Mouse (Mus musculus) heart, adult 11 months (tissue): Measurements from ENCODE around the gene Lsm2.
"Not testable (repeated sequence)": the region's sequence is repeated elsewhere in the genome, so short reads cannot be mapped to it uniquely, and the experiment has no call there.

Experiments
- DNase-seq: peaks from one replicate; pipeline ENCODE4 v3.0.0; 2022

The Lsm2 gene

DNA sequence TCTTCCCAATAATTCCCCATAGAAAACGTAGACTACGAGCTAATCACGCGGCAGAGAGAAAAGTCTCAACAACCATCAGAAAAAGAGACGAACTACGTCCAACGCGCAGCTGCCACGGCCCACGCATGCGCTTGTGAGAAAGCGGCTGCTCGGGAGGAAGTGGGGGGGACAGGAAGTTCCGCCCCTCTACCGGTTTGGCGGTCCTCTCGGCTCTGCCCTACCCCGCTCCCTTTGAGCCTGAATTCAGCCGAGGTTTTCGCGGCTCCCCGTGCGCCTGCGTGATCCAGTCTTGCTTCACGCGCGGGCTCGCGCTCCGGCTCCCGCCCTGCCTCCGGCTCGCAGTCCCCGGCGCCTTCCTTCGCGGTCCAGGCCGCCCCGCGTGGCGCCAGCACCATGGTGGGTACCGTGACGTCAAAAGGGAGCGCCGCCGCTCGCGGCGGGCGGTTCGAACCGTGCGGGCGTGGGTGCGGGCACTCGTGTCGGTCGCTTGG is at the start of gene Lsm2:
Lsm2 (plus strand) TSS at position 173 of the 491 bp plus-strand sequence.
- DNase-seq = peak; percentile 99

- no peak for DNase-seq
Measured at GRCm38 (mm10) chr17:34932287-34932686, 49.4 kb upstream of the Lsm2 start.

- no peak for DNase-seq
Measured at GRCm38 (mm10) chr17:34934031-34934430, 47.6 kb upstream of the Lsm2 start.

DNA sequence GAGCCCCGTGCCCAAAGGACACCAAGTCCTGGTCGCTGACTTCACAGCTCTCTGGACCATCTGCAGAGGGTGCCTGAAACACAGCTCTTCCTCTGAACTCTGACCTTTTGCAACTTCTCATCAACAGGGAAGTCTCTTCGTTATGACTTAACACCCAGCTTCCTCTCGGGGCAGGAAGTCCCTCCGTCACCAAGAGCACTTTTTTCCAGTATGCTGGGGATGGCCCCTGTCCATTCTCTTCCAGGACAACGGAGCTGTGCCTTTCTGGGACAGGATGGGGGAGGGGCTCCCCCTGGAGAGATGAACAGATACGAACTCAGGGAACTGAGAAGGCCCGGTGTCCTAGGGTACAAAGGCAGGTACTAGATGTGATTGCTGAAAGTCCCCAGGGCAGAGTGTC is 46.8 kb upstream of the Lsm2 start:
- DNase-seq = peak; percentile 96

- no peak for DNase-seq
Measured at GRCm38 (mm10) chr17:34937960-34938505, 43.6 kb upstream of the Lsm2 start.

- DNase-seq = peak; percentile 96
Measured at GRCm38 (mm10) chr17:34941344-34942041, 40.2 kb upstream of the Lsm2 start.

DNA sequence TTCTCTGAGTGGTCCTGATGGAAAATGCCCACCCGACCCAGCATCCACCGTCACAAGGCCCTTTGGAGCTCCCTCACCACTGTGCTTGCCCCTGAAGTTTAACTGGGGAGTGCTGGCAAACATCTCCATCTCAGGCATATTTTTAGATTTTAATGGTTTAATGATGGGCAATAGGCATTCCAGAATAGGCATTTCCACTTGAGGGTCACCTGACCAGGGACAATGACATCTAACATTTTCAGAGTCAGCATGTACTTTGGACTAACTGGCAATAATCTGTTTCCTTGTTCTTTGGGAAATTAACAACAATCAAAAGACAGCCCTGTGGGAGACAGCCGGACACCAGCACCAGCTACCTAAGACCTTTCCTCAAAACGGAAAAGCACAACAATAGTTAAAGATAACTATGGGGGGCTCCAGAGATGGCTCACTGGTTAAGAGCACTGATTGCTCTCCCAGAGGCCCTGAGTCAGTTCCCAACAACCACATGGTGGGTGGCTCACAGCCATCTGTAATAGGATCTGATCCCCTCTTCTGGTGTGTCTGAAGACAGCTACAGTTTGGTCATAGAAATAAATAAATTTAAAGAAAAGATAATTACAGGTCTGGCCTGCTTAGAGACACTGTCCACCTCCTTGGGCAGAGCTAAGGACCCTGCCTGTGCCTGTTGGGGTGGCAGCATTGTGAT is 38.4 kb upstream of the Lsm2 start:
- DNase-seq = no peak

DNA sequence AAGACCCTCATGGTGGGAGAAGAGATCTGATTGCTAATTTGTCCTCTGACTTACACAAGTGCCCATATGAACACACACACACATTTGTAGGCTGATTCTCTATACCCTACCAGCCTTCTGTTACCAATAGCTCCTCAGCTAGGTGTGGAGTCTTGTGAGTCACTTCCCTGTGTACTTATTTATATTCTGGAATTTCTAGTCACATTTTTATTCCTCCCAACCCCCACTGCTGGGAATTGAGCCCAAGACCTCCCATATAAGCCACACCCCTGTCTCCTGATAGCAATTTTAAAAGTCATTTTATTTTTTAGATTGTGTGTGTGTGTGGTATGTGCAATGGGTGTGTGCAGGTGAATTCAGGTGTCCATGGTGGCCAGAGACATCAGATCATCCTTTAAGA is 37.3 kb upstream of the Lsm2 start:
- DNase-seq = no peak

DNA sequence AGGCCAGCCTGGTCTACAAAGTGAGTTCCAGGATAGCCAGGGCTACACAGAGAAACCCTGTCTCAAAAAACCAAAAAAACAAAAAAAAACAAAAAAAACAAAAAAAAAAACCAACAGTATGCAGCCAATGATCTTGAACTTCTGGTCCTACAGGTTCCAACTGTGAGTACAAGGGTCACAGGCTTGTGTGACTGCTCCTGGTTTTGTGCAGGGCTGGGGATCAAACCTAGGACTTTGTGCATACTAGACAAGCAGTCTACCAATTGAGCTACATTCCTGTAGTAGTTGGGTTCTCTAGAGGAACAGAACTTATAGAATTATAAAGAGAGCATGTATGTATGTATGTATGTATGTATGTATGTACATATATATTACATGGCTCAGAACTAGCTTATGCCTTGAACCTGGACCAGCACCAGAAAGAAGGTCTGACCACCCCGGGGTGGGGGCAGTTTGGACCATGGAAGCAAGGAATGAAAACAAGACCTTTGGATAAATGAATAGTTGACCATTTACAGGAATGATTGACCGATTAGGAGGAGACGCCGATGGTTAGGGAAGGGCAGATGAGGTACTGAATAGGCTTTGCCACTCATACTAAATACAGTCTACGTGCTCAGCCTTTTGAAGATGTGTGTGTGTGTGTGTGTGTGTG is 35.0 kb upstream of the Lsm2 start:
- no peak for DNase-seq

DNA sequence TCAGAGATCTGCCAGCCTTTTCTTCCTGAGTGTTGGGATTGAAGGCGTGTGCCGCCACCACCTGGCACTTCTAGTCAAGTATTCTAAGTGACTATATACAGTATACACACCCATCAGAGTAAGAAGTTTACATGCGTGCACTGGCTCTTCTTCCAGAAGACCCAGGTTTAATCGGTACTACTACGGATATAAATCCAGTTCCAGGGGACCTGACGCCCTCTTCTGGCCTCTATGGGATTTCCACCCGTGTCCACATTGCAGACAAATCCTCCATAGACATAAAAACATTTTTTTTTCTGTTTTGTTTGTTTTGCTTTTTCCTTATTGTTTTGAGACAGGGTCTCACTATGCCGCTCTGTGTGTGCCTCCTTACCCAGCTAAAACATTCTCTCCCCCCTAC is 34.1 kb upstream of the Lsm2 start:
- no peak for DNase-seq

DNA sequence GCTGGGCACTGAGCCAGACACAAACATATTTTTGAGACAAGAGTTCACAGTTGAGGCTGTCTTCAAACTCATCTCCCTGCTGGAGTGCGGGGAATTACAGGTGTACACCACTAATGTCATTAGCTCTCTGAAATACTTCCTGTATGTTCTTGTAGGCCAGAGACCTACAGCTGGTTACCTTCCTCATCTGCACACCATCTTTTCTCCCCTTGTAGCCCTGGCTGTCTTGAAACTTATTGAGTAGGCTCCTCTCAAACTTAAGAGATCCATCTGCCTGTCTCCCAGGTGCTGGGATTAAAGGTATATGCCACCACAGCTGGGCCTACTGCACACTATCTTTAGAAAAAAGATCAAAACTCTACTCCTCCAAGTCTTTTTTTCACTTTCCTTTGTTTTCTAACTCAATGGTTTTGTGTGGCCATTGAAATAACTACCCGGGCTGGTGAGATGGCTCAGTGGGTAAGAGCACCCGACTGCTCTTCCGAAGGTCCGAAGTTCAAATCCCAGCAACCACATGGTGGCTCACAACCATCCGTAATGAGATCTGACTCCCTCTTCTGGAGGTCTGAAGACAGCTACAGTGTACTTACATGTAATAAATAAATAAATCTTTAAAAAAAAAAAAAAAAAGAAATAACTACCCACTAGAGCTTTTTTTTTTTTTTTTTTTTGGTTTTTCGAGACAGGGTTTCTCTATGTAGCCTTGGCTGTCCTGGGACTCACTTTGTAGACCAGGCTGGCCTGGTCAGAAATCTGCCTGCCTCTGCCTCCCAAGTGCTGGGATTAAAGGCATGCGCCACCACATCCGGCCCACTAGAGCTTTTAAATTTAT is 32.7 kb upstream of the Lsm2 start:
- not testable (repeated sequence) for DNase-seq

DNA sequence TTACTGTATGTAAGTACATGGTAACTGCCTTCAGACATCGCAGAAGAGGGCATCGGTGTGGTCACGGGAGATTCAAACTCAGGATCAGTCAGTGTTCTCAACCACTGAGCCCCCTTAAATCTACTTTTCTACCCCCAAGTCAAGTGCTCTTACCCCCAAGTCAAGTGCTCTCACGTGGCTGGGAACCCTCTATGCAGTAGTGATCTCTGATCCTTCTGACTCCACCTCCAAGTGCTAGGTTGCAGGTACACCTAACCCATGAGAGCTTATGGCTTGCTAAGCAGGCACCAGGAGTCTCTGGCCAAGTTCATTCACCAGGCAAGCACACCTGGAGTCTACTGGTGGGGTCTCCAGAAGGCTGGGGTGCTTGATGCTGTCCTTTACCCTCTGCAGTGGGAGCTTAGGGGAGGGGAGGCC is 32.1 kb upstream of the Lsm2 start:
- DNase-seq = no peak

DNA sequence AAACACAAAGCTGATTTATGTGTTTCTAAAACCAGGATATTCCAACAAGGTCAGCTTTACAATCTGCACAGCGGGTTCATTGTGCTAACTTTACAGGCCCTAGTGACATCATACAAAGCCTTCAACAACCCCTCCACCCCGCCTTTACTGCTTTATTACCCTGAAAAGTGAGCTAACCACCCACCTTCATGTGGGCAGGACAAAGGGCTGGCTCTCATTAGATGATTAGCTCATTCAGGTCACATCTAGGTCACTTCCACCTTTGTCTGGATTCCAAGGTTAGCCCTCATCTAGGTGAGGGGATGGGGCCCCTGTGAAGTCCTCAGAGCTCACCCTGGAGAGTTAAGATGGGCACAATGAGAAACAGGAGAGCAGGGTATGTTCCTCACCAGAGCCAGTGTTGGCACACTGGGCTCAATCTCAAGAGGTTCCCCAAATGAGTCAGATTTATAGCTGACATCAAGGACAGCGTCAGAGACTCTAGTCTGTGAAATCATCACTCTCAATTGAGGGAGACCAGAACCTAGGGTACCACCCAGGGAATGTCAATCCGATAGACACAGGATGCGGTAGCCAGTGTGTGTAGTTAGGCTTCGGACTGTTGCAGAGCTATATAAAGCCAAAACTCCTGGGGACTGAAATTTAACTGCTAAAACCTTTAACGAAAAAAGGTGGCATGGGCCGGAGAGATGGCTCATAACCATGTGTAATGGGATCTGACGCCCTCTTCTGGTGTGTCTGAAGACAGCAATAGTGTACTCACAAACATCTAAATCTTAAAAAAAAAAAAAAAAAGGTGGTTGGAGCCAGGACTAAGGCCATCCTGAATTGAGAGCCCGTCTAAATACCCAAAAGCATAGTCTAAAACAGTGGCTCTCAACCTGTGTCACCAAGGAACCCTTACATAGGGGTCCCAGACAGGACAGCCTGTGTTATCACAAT is 30.9 kb upstream of the Lsm2 start:
- DNase-seq = no peak

- DNase-seq = no peak
Measured at GRCm38 (mm10) chr17:34951636-34952377, 29.9 kb upstream of the Lsm2 start.

DNA sequence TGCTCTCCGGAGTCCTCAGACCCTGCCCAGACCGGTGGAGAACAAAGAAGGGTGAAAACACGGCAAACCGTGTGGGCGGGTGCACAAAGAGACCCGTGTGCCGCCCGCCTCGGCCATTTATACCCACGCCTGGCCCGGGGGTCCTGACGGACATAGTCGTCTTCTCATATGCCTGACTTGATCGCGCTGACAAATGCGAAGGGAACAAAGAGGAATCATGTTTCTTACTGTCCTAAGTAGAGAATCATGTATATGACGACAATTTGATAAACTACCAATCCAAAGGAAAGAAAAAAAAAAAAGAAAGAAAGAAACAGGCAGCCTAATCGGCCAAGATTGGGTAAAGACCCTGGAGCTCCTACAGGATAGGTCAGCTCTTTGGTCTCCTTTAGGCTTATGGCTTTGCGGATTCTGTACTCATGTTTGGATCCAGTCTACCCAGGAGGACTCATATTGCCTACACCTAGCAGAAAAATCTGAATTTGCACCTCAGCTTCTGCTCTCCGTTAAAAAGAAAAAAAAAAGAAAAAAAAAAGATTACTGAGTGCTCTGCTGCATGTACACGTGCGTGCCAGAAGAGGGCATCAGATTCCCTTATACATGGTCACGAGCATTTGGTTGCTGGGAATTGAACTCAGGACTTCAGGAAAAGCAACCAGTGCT is 29.2 kb upstream of the Lsm2 start:
- peak; percentile 99 for DNase-seq

DNA sequence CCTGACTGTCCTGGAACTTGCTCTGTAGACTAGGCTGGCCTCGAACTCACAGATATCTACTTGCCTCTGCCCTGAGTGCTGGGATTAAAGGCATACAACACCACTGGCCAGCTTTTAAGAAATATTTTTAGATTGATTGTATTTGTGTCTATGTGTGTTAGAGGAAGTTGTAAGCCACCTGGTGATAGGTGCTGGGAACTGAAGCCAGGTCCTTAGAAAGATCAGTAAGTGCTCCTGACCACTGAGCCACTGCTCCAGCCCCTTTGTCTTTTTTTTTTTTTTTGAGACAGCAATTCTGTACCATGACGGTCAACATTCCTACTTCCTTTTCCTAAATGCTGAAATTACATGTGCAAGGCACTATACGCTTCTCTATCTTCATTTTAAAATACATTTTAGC is 28.4 kb upstream of the Lsm2 start:
- no peak for DNase-seq

DNA sequence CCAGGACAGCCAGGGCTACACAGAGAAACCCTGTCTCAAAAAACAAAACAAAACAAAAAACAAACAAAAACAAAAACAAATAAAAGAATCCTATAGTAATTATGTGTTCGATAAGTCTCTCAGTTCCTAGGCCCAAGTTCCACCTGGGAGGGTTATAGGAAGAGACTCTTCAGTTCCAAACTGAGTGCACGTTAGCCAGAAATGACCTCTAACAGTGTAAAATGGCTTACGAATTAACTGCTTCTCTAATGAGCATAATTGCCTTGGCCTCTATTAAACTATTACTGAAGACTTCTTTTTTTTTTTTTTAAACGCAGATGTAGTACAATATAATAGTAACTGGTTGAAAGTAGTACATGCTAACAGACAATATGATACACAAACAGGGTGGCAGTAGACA is 27.8 kb upstream of the Lsm2 start:
- no peak for DNase-seq

GRCm38 (mm10) chr17:34954831-34955230 is 26.8 kb upstream of the Lsm2 start:
- peak; percentile 90 for DNase-seq

GRCm38 (mm10) chr17:34955884-34956283 is 25.8 kb upstream of the Lsm2 start:
- DNase-seq = no peak

DNA sequence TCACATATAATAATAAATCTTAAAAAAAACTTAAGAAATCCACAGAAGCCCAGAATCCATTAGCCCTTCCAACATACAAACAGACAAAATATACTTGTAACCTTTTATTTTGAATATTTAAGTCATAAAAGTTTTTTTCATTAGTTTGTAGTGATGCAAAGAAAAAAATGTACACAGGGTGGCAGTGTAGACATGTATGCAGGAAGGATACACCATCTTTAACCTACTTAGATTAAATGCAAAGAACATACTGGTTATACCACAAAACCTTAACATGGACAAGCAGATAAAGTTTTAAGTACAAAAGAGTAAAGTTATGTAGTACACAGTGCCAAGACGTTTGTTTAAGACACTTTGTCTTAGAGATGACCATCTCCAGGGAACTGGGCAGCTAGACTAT is 25.3 kb upstream of the Lsm2 start:
- no peak for DNase-seq
